Mouse (Mus musculus): ENCODE measurements at regions not wholly inside any gene's neighbourhood (a gene's known extent, or its start where the extent isn't known, plus 50 kb on each side); places are given as distances from the start of the nearest gene placed in this dataset.

- no peak for DNase-seq (ENCODE audit: low read depth, low spot score)
- no peak overlapping the region for H3K4me3 ChIP-seq (ENCODE audit: insufficient read depth in 1 of 2, low read depth in 1 of 2, low read length in 2 of 2, poor library complexity in 1 of 2, severe bottlenecking in 1 of 2)
- TF ChIP-seq MAFK (IDR thresholded peaks at IDR 0.05; ENCODE audit: insufficient read depth, low read depth, low read length) (no peak), ZC3H11A (IDR thresholded peaks at IDR 0.05; ENCODE audit: borderline replicate concordance, low read depth, low read length) (no peak), CHD2 (IDR thresholded peaks at IDR 0.05; ENCODE audit: low read depth, low read length) (no peak), ZNF384 (IDR thresholded peaks at IDR 0.05; ENCODE audit: low read depth, low read length) (no peak), HCFC1 (IDR thresholded peaks at IDR 0.05; ENCODE audit: borderline replicate concordance, insufficient read depth, low read length) (no peak)
- H3K36me3 ChIP-seq (ENCODE audit: control insufficient read depth, insufficient read depth, low read length, poor library complexity, severe bottlenecking) = no peaks in the 10 kb centered on the region
- no peaks in the 10 kb centered on the region for H3K4me1 ChIP-seq (ENCODE audit: control insufficient read depth in 2 of 2, insufficient read depth in 2 of 2, low read length in 2 of 2, poor library complexity in 1 of 2)
- H3K9me3 ChIP-seq (ENCODE audit: control insufficient read depth, insufficient read depth, low read depth, low read length) = no peaks in the 10 kb centered on the region
- in situ Hi-C loops (cut with MboI; ENCODE audit: low sequenced_read_pairs in 2 of 2, unreplicated experiment in 2 of 2) = no loop called here
- H3K9ac ChIP-seq (ENCODE audit: insufficient read depth, low read depth, low read length, poor library complexity, severe bottlenecking) = no peak overlapping the region
- no peak overlapping the region for H3K27ac ChIP-seq (ENCODE audit: insufficient read depth, low read depth, low read length, poor library complexity, severe bottlenecking)
Measured at GRCm38 (mm10) chr10:8020113-8020512, 64.1 kb upstream of the Tab2 start.

- H3K27ac ChIP-seq (ENCODE audit: insufficient read depth, low read depth, low read length, poor library complexity, severe bottlenecking) = no peak overlapping the region
- H3K36me3 ChIP-seq (ENCODE audit: control insufficient read depth, insufficient read depth, low read length, poor library complexity, severe bottlenecking) = no peaks in the 10 kb centered on the region
- no peak for DNase-seq (ENCODE audit: low read depth, low spot score)
- TF ChIP-seq ZNF384 (IDR thresholded peaks at IDR 0.05; ENCODE audit: low read depth, low read length) = no peak
- no peak for TF ChIP-seq CHD2 (IDR thresholded peaks at IDR 0.05; ENCODE audit: low read depth, low read length)
- no peak for TF ChIP-seq ZC3H11A (IDR thresholded peaks at IDR 0.05; ENCODE audit: borderline replicate concordance, low read depth, low read length)
- TF ChIP-seq MAFK (IDR thresholded peaks at IDR 0.05; ENCODE audit: insufficient read depth, low read depth, low read length) = no peak
- TF ChIP-seq HCFC1 (IDR thresholded peaks at IDR 0.05; ENCODE audit: borderline replicate concordance, insufficient read depth, low read length) = no peak
- H3K4me3 ChIP-seq (ENCODE audit: insufficient read depth in 1 of 2, low read depth in 1 of 2, low read length in 2 of 2, poor library complexity in 1 of 2, severe bottlenecking in 1 of 2) = no peak overlapping the region
- in situ Hi-C loops (cut with MboI; ENCODE audit: low sequenced_read_pairs in 2 of 2, unreplicated experiment in 2 of 2) = no loop called here
- no peak overlapping the region for H3K9ac ChIP-seq (ENCODE audit: insufficient read depth, low read depth, low read length, poor library complexity, severe bottlenecking)
- no peaks in the 10 kb centered on the region for H3K4me1 ChIP-seq (ENCODE audit: control insufficient read depth in 2 of 2, insufficient read depth in 2 of 2, low read length in 2 of 2, poor library complexity in 1 of 2)
- no peaks in the 10 kb centered on the region for H3K9me3 ChIP-seq (ENCODE audit: control insufficient read depth, insufficient read depth, low read depth, low read length)
Measured at GRCm38 (mm10) chr10:8018229-8019026, 62.4 kb upstream of the Tab2 start.

DNA sequence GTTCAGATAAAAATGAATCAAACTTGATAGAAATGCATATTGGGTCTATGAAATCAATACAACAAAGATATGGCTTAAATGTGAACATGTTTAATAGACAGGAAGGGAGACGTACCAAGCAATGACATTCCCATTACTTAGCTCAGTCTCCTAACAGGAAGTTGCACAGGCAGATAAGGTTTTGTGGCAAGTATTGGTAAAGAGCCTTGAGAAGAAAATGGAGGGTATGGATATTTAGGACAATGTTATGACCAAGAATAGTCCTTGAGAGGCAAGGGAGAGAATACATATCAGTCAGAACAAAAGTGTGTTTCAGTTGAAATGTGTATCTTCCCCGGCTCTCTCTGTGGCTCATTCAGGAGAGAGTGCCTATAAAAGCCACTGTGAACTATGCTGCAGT lies 60.7 kb upstream of the Tab2 start:
- no peak for DNase-seq (ENCODE audit: low read depth, low spot score)
- Histone ChIP-seq H3K9me3 (ENCODE audit: control insufficient read depth, insufficient read depth, low read depth, low read length) (no peaks in the 10 kb centered on the region), H3K36me3 (ENCODE audit: control insufficient read depth, insufficient read depth, low read length, poor library complexity, severe bottlenecking) (no peaks in the 10 kb centered on the region), H3K27ac (ENCODE audit: insufficient read depth, low read depth, low read length, poor library complexity, severe bottlenecking) (no peak overlapping the region), H3K9ac (ENCODE audit: insufficient read depth, low read depth, low read length, poor library complexity, severe bottlenecking) (no peak overlapping the region), H3K4me3 (ENCODE audit: insufficient read depth in 1 of 2, low read depth in 1 of 2, low read length in 2 of 2, poor library complexity in 1 of 2, severe bottlenecking in 1 of 2) (no peak overlapping the region), H3K4me1 (ENCODE audit: control insufficient read depth in 2 of 2, insufficient read depth in 2 of 2, low read length in 2 of 2, poor library complexity in 1 of 2) (no peaks in the 10 kb centered on the region)
- no peak for TF ChIP-seq CHD2 (IDR thresholded peaks at IDR 0.05; ENCODE audit: low read depth, low read length)
- no peak for TF ChIP-seq HCFC1 (IDR thresholded peaks at IDR 0.05; ENCODE audit: borderline replicate concordance, insufficient read depth, low read length)
- no peak for TF ChIP-seq ZC3H11A (IDR thresholded peaks at IDR 0.05; ENCODE audit: borderline replicate concordance, low read depth, low read length)
- TF ChIP-seq MAFK (IDR thresholded peaks at IDR 0.05; ENCODE audit: insufficient read depth, low read depth, low read length) = no peak
- no peak for TF ChIP-seq ZNF384 (IDR thresholded peaks at IDR 0.05; ENCODE audit: low read depth, low read length)
- in situ Hi-C loops (cut with MboI; ENCODE audit: low sequenced_read_pairs in 2 of 2, unreplicated experiment in 2 of 2) = no loop called here

DNA sequence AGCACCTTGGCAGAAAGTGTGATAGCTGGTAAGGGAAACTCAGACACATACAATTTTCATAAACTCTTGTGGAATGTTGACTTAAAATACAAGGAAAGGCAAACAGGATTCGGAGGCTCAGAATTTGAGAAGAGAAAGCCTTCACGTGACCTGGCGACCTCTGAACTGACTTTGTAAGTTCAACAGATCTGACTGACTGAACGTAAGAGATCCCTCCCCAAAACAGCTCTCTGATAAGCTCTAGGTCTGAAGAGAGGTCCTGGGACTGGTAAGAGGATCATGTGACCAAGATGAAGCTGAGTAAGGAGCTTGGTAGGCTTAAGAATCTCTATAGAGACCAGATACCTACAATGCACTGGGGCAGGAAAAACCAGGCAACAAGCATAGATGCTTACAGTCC lies 55.7 kb upstream of the Tab2 start:
- TF ChIP-seq ZNF384 (IDR thresholded peaks at IDR 0.05; ENCODE audit: low read depth, low read length) (no peak), MAFK (IDR thresholded peaks at IDR 0.05; ENCODE audit: insufficient read depth, low read depth, low read length) (no peak), CHD2 (IDR thresholded peaks at IDR 0.05; ENCODE audit: low read depth, low read length) (no peak), HCFC1 (IDR thresholded peaks at IDR 0.05; ENCODE audit: borderline replicate concordance, insufficient read depth, low read length) (no peak), ZC3H11A (IDR thresholded peaks at IDR 0.05; ENCODE audit: borderline replicate concordance, low read depth, low read length) (no peak)
- DNase-seq (ENCODE audit: low read depth, low spot score) = no peak
- no peaks in the 10 kb centered on the region for H3K4me1 ChIP-seq (ENCODE audit: control insufficient read depth in 2 of 2, insufficient read depth in 2 of 2, low read length in 2 of 2, poor library complexity in 1 of 2)
- H3K9ac ChIP-seq (ENCODE audit: insufficient read depth, low read depth, low read length, poor library complexity, severe bottlenecking) = no peak overlapping the region
- no peak overlapping the region for H3K4me3 ChIP-seq (ENCODE audit: insufficient read depth in 1 of 2, low read depth in 1 of 2, low read length in 2 of 2, poor library complexity in 1 of 2, severe bottlenecking in 1 of 2)
- no peaks in the 10 kb centered on the region for H3K36me3 ChIP-seq (ENCODE audit: control insufficient read depth, insufficient read depth, low read length, poor library complexity, severe bottlenecking)
- H3K27ac ChIP-seq (ENCODE audit: insufficient read depth, low read depth, low read length, poor library complexity, severe bottlenecking) = no peak overlapping the region
- H3K9me3 ChIP-seq (ENCODE audit: control insufficient read depth, insufficient read depth, low read depth, low read length) = no peaks in the 10 kb centered on the region
- in situ Hi-C loops (cut with MboI; ENCODE audit: low sequenced_read_pairs in 2 of 2, unreplicated experiment in 2 of 2) = no loop called here

Data from ES-E14 (cell line).